Mouse (Mus musculus): ENCODE results near the gene Slc31a2.

GRCm38 (mm10) chr4:62256931-62257330 lies 5.4 kb upstream of the Slc31a2 start:
- TF ChIP-seq CTCF (IDR thresholded peaks at IDR 0.05): no peak
- TF ChIP-seq POLR2A (IDR thresholded peaks at IDR 0.05; ENCODE audit: insufficient read depth, low read depth, low read length): no peak

Measured in heart, adult 2 months (tissue).